In the genomic region with DNA sequence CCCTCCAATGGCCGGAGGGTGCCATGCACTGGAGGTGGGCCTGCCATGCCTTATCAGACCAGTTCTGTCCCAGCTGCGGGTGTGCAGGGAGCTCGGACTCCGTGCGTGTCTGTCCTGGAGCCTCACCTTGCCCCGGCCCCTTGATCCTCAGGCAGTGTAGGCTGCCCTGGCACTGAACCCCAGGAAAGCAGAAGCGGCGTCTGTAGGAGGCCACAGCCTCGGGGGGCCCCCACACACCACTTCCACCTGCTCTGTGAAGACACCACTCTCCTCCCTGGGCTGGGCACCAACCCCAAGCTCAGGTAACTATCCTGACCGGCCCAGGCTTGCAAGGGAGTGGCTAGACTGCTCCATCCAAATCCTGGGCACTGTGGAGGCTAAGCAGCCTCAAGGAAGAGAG, we compare ENCODE assay signal across 18 mouse cellular contexts. TPM values are rescaled to one million over a fixed set of nuclear protein-coding genes. Genes with fewer than 3 reads are reported as not detected.
A peak's percentile ranks its signal among the peaks of the same experiment; 100 is the strongest.
DNase-seq lines count a peak whose midpoint lies in the region; ATAC-seq lines count a peak whose summit lies in the region.
"Had no signal": no experiment of that assay in that cellular context is flagged by ENCODE, and none has a peak within 500 bp of the region (broad histone marks: within the 10 kb centered on the region; RNA-seq: fewer than 3 reads in every experiment).

No protein-coding gene starts in this region.

- no peaks in the 10 kb centered on the region for H3K4me1 ChIP-seq in forebrain, embryonic 15.5 days
- H3K4me1 ChIP-seq in forebrain, embryonic 14.5 days (ENCODE audit: control insufficient read depth, insufficient read depth, low read length), result no peaks in the 10 kb centered on the region
- H3K4me1 ChIP-seq: embryonic facial prominence, embryonic 12.5 days had no signal

- no peaks in the 10 kb centered on the region for H3K9me3 ChIP-seq in forebrain, embryonic 15.5 days
- H3K9me3 ChIP-seq in forebrain, embryonic 14.5 days (replicated peaks; ENCODE audit: control insufficient read depth, low read length), result no peaks in the 10 kb centered on the region
- H3K9me3 ChIP-seq: embryonic facial prominence, embryonic 12.5 days; heart, embryonic 12.5 days had no signal

- 0 out of 2 replicates have a peak, but pooled peaks have one; percentile 30 for ATAC-seq in forebrain, embryonic 15.5 days (replicated peaks)
- ATAC-seq in forebrain, embryonic 14.5 days, result no peak
- peak; percentile 33; the same call in 1 of the 2 replicates for ATAC-seq in common myeloid progenitor, adult 5-6 weeks (replicated peaks; ENCODE audit: low read depth, poor library complexity, severe bottlenecking)
- peak; percentile 13 to 42; a peak in 1 of 4 replicates for ATAC-seq in hematopoietic stem cell, adult 5-6 weeks (replicated peaks in 1 of 2; ENCODE audit: insufficient read depth in 1 of 2, low FRiP score in 2 of 2, low TSS enrichment in 1 of 2, low read depth in 1 of 2, poor library complexity in 2 of 2, severe bottlenecking in 2 of 2)
- ATAC-seq in monocyte, adult 5-6 weeks (replicated peaks; ENCODE audit: insufficient number of reproducible peaks, low FRiP score, low TSS enrichment, poor library complexity, severe bottlenecking), result 0 out of 2 replicates have a peak, but pooled peaks have one; percentile 8
- ATAC-seq: forebrain, embryonic 16.5 days; hindbrain, postnatal 0 days had no signal

- H3K4me2 ChIP-seq in forebrain, embryonic 15.5 days (replicated peaks), result no peak overlapping the region
- no peak overlapping the region for H3K4me2 ChIP-seq in forebrain, embryonic 14.5 days (ENCODE audit: low read length)
- H3K4me2 ChIP-seq: embryonic facial prominence, embryonic 12.5 days; heart, embryonic 12.5 days had no signal

- no peaks in the 10 kb centered on the region for H3K27me3 ChIP-seq in forebrain, embryonic 15.5 days
- H3K27me3 ChIP-seq in forebrain, embryonic 14.5 days (replicated peaks; ENCODE audit: control insufficient read depth, insufficient read depth, low read length), result no peaks in the 10 kb centered on the region
- H3K27me3 ChIP-seq: CH12.LX; embryonic facial prominence, embryonic 12.5 days had no signal

- no peak for DNase-seq in forebrain, embryonic 14.5 days (ENCODE audit: low spot score)
- no peak for DNase-seq in urinary bladder, adult 2 months (ENCODE audit: low spot score)
- no peak for DNase-seq in cerebellum, adult 9-10 months
- DNase-seq: adrenal gland, adult 2 months; adrenal gland, postnatal 25 days; cerebellum, adult 18-20 months; cerebellum, postnatal 10 days; embryo, embryonic 11 days; gastrocnemius, postnatal 14 days had no signal

- no peak overlapping the region for H3K27ac ChIP-seq in forebrain, embryonic 15.5 days (replicated peaks)
- H3K27ac ChIP-seq in forebrain, embryonic 14.5 days (ENCODE audit: low read depth, low read length), result no peak overlapping the region
- H3K27ac ChIP-seq: embryonic facial prominence, embryonic 12.5 days; hindbrain, postnatal 0 days had no signal

- H3K9ac ChIP-seq in forebrain, embryonic 15.5 days (replicated peaks), result no peak overlapping the region
- no peak overlapping the region for H3K9ac ChIP-seq in forebrain, embryonic 14.5 days (ENCODE audit: low read length)
- H3K9ac ChIP-seq: heart, embryonic 12.5 days had no signal

- H3K36me3 ChIP-seq in forebrain, embryonic 15.5 days, result peaks cover 40% of the 10 kb centered on the region
- H3K36me3 ChIP-seq in forebrain, embryonic 14.5 days (ENCODE audit: control insufficient read depth, insufficient read depth, low read length), result peaks cover 47% of the 10 kb centered on the region

- WGBS in forebrain, embryonic 15.5 days, result 88% methylated on average over 10 of the region's 10 CpGs
- 87% methylated on average over 10 of the region's 10 CpGs for WGBS in forebrain, embryonic 14.5 days

- H3K4me3 ChIP-seq in forebrain, embryonic 15.5 days, result no peak overlapping the region
- no peak overlapping the region for H3K4me3 ChIP-seq in forebrain, embryonic 14.5 days (ENCODE audit: low read depth, low read length)
- H3K4me3 ChIP-seq: embryonic facial prominence, embryonic 12.5 days; heart, embryonic 12.5 days had no signal

RNA-seq across cellular contexts. Expression of a gene that starts 30.0 kb away (rescaled TPM):
- polyA plus RNA-seq in forebrain, embryonic 15.5 days (2015; fragmentation: Nextera tagmentation; extraction: Ambion mirVana), result 0.13 and 0.28 TPM in 2 replicates
- polyA plus RNA-seq in forebrain, embryonic 14.5 days (2014; fragmentation: Nextera tagmentation; extraction: Ambion mirVana), result 0.22 and 0.42 TPM in 2 replicates
- 0.09 TPM in 1 of 2 replicates, not detected in the other for total RNA-seq in common myeloid progenitor, adult 5-6 weeks (2017)
- not detected in 2 replicates for total RNA-seq in hematopoietic stem cell, adult 5-6 weeks (2017)
- 0.21 to 0.58 TPM in 2 of 3 replicates, not detected in the other for total RNA-seq in monocyte, adult 5-6 weeks (2017)
- 8.4 and 10.6 TPM in 2 replicates for polyA plus RNA-seq in urinary bladder, adult 2 months (2012; rRNA removed)

RNA-seq across cellular contexts. Expression of a gene that starts 48.5 kb away (rescaled TPM):
- polyA plus RNA-seq in forebrain, embryonic 15.5 days (2015; fragmentation: Nextera tagmentation; extraction: Ambion mirVana), result 95.0 and 105 TPM in 2 replicates
- 65.1 and 79.2 TPM in 2 replicates for polyA plus RNA-seq in forebrain, embryonic 14.5 days (2014; fragmentation: Nextera tagmentation; extraction: Ambion mirVana)
- 33.2 and 63.6 TPM in 2 replicates for total RNA-seq in common myeloid progenitor, adult 5-6 weeks (2017)
- total RNA-seq in hematopoietic stem cell, adult 5-6 weeks (2017), result 37.1 and 61.6 TPM in 2 replicates
- total RNA-seq in monocyte, adult 5-6 weeks (2017), result 199 to 318 TPM (median 242 TPM) in 3 replicates
- 34.5 and 35.1 TPM in 2 replicates for polyA plus RNA-seq in urinary bladder, adult 2 months (2012; rRNA removed)
